Mouse (Mus musculus) megakaryocyte, adult 5-6 weeks (primary cell): Measurements from ENCODE around the gene Nap1l5. TPM values are rescaled to one million over a fixed set of nuclear protein-coding genes. Genes with fewer than 3 reads are reported as not detected.
"Not testable (repeated sequence)": the region's sequence is repeated elsewhere in the genome, so short reads cannot be mapped to it uniquely, and the experiment has no call there.

ENCODE experiments used
- ATAC-seq: 2 replicates; pipeline ENCODE4 v1.8.0; 2016; ENCODE audit warnings: mild to moderate bottlenecking, inconsistent platforms; ENCODE audit not compliant: poor library complexity, severe bottlenecking
- total RNA-seq, 2 experiments: library from RNA; stranded (forward) in 1 of 2; stranded (reverse) in 1 of 2; fragments of 153-499, 151-499 nt in 1 of 2; fragments of 221-1000, 200-1000 nt in 1 of 2; gene quantifications; 2 replicates each; pipeline versions ENCODE4 v1.2.3 to v1.2.4; 2015 to 2017

The Nap1l5 gene
- total RNA-seq, 2 experiments from 2014 or later: not detected

GRCm38 (mm10) chr6:58907791-58908190 lies 915 bp upstream of the Nap1l5 start:
- ATAC-seq: no peak

DNA sequence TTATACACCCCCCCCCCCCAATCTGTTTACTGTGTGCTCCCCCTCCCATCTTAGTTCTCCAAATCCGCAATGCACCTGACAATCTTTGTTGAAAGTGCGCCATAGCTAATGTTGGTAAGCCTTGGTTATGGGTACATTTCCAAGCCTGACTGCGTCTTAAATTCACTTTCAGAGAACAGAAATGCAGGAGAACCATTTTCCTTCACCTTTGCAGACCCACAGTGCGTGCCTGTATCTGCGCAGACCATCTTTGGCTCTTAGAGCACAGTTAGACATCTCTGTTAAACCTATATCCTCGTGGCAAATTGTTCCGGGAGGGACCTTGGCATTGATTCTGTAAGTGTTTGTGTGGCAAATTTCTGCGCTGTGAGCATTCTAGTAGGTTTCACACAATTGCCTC lies 460 bp upstream of the Nap1l5 start:
- ATAC-seq: no peak

GRCm38 (mm10) chr6:58904551-58904950 lies 2.3 kb downstream of the Nap1l5 start:
- ATAC-seq: no peak

- no peak for ATAC-seq
These were observed 3.7 kb downstream of the Nap1l5 start for GRCm38 (mm10) chr6:58903171-58903570.

- no peak for ATAC-seq
These were observed 6.3 kb downstream of the Nap1l5 start for GRCm38 (mm10) chr6:58900536-58900935.

DNA sequence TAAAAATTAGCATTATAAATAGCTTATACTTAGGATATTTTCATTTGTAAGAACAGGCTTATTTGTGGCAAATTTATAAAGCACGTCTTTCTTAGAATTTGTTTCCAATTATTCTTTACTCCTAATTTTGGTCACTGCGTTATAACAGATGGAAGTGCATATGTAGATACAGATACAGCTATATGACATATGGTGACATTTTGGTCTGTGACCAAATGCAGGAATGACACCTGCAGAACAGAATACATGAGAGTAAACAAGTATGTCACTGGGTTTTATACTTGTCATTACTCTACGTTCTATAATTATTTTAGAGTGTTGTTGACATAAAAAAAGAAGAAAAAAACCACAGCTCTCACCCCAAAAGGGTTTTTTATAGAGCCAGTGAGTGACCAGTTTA lies 7.8 kb downstream of the Nap1l5 start:
- ATAC-seq: no peak

GRCm38 (mm10) chr6:58896648-58897047 lies 10.2 kb downstream of the Nap1l5 start:
- ATAC-seq: no peak

DNA sequence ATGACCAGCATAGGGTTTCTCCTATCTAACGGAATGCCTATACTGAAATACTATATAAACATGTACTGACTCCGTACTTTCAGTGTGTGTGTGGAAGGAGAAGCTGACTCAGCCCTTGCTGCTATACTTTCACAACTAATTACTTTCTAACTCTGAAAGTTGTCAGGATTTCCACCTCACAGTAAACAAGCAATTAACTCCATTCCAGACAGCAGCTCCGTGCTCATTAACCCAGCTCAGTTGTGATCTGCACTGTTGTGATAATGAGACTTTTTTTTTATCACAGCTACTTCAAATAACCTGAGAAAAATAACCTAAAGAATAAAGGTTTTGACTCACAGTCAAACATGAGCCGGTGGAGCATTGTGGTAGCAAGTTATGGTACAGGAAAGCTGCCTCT lies 11.9 kb downstream of the Nap1l5 start:
- ATAC-seq: no peak

DNA sequence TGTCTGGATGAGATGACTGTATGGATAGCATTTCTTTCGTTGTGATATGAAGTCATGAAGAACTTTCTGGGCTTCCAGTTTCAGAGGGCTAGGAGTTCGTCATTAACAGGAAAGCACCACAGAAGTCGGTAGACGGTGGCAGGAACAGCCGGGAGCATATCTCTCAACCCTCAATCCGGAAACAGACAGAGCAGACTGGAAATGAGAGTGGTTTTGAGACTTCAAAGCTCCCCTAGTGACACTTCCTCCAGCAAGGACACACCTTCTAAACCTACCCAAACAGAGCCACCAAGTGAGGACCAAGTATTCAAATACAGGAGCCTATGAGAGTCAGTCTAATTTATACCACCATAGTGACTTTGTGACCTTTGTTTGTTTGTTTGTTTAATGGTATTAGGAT lies 13.6 kb downstream of the Nap1l5 start:
- ATAC-seq: no peak

DNA sequence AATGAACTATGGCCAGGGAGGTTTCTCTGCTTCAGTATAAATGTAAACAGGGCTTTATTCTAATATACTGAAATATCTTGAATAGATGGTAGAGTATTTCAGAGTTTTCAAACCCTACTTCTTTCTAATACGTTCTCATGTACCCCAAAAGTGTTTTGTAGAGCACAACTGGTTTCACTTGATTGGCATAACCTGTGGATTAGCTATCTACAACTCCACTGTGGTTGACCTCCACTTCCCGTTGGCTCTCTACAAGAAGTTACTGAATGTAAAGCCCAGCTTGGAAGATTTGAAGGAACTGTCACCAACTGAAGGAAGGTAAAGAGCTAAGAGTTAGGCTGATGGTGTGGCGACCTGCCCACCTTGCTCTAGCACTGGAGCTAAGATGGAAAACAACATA lies 17.0 kb downstream of the Nap1l5 start:
- ATAC-seq: no peak

GRCm38 (mm10) chr6:58882271-58882670 lies 24.6 kb downstream of the Nap1l5 start:
- no peak for ATAC-seq

DNA sequence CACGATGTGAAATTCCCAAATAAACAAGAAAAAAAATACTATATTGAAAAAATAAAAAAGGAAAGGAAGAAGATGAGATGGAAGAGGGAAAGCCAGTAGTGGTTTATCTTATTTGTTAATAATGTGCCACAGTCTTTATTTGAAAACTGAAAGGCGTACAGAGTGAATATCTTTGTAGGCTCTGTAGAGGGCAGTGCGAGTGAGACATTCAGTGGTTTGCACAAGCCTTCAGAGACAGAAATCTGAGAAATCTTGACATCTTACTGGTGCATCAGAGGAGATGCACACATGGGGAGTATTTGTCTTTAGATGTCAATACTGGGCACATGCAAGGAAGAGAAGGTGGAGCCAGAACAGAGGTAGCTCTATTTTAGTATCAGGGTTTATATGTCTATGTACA lies 25.5 kb downstream of the Nap1l5 start:
- ATAC-seq: no peak

DNA sequence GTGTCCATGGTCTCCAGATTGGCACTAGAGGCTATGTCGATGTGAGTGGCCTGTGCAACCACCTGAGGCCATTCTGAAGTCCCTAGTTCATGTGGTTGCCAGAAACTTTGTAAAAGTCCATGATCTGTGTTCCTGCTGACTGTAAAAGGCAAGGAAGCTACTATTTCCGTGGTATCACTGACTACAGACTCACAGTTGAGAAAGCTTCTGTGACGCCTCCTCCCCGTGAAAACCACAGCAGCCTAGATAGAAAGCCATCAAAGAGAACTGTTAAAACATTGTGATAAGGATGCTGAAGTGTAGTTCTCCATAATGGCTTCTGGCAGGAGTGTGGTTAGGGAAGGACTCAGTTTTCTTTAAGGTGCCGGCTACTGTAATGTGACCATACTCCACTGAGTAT lies 26.0 kb downstream of the Nap1l5 start:
- peak; percentile 43 for ATAC-seq

DNA sequence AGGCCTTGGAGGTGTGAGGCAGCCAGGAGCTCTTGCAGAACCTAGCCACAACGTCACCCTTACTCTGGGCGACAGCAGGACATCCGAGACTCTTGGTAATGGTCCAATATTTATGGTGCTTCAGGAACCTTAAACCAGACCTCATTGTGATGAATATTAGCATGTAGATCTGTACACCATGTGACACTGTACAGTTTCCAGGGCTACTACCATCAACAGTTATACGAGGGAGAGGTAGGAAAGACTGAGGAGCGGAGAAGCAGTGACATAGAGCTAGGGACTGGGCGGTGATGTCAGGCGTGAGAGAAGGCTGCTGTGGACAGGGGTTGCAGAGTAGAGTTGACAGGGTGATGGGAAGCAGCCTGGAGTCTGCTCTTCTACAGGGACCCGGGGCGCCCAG lies 26.9 kb downstream of the Nap1l5 start:
- ATAC-seq: no peak

- ATAC-seq: no peak
These were observed 27.3 kb downstream of the Nap1l5 start for GRCm38 (mm10) chr6:58879572-58879971.

DNA sequence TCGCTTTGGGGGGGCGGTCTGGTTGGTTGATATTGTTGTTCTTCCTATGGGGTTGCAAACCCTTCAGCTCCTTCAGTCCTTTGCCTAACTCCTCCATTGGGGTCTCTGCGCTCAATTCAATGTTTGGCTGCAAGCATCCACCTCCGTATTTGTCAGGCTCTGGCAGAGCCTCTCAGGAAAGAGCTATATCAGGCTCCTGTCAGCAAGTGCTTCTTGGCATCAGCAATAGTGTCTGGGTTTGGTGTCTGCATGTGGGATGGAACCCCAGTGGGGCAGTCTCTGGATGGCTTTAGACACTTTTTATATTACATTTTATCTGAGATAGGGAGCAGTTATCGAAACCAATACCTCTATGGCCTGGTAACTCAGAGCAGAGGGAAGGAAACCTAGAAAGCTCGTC lies 39.0 kb downstream of the Nap1l5 start:
- ATAC-seq: not testable (repeated sequence)

DNA sequence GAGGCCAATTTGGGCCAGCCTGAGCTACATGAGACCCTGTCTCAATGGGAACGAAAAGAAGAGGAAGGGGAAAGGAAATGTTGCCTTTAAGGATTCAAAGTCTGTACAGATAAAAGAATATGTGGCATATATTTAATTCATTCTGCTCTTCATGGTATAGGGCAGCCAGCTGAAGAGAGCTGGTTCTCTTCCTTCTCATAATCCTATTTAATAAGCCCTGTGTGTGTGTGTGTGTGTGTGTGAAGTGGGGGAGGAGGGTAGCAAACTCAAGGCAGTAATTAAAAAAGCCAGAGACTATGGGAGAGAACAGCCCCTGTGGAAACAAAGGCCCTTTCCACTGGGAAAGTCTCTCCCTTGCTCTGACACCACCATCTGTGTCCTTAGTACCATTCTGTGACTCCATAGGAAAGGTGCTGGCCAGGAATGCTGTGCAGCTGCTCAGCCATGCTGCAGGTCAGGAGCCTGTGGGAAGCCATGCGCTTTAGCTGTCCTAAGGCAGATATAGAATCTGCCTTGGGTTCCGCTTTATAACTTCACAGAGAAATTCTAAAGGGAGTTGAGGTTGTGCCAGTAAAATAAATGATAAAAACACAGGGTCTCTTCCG lies 43.1 kb downstream of the Nap1l5 start:
- no peak for ATAC-seq

GRCm38 (mm10) chr6:58862446-58862993 lies 44.4 kb downstream of the Nap1l5 start:
- no peak for ATAC-seq

GRCm38 (mm10) chr6:58859517-58859916 lies 47.4 kb downstream of the Nap1l5 start:
- ATAC-seq: no peak

DNA sequence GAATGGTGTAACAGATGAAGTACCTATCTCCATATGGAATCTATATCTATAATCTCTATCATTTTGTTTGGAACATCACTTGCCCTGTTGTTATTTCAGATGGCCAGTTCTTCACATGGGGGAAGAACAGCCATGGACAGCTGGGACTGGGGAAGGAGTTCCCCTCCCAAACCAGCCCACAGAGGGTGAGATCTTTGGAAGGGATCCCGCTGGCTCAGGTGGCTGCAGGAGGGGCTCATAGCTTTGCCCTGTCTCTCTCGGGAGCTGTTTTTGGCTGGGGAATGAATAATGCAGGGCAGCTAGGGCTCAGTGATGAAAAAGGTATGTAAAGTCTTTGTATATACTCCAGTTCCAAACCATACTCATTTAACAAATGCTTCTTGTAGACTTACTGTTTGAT lies 50.4 kb downstream of the Nap1l5 start:
- ATAC-seq: no peak

DNA sequence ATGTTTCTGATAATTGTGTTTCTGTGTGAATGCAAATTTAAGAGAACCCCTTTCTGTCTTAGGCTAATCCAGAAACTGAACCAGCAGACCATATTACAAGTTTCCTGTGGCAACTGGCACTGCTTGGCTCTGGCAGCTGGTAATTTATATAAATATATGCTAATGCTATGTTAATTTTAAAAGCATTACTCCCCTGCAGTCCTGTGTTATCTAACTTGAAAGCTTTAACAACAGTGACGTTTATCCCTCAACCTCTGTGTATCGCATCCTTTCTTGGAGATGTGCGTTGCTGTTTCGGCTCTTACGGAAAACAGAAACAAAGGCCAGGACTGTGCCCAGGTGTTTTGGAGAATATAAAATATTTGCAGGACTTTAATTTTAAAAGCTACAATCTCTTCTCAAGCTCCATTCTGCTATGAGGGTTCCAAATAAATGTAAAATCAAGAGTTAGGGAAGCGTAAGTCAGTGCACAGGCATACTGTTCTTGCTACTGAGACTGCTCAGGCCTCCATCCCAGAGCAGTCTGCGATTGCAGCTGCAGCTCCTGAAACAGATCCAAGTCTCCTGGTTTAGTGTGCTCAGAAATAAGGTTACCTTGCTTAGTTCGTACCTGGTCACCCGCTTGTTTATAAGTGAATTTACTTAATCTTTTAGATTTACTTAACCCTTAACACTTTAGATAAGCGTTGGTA lies 51.1 kb downstream of the Nap1l5 start:
- ATAC-seq: no peak
